Mouse (Mus musculus) ES-E14 (cell line): ENCODE data around the gene Tbxas1.

Experiments
- HCFC1 ChIP-seq: IDR thresholded peaks from 2 replicates; pipeline ENCODE4 v1.6.1; 2012; ENCODE audit warnings: low read length, inconsistent platforms, borderline replicate concordance; ENCODE audit not compliant: insufficient read depth
- MAFK ChIP-seq: IDR thresholded peaks from 2 replicates; pipeline ENCODE4 v1.6.1; 2014; ENCODE audit warnings: mild to moderate bottlenecking, low read depth, low read length, inconsistent platforms; ENCODE audit not compliant: insufficient read depth
- ZC3H11A ChIP-seq: IDR thresholded peaks from 2 replicates; pipeline ENCODE4 v1.6.1; 2012; ENCODE audit warnings: low read depth, mild to moderate bottlenecking, inconsistent platforms, low read length, borderline replicate concordance
- ZNF384 ChIP-seq: IDR thresholded peaks from 2 replicates; pipeline ENCODE4 v1.6.1; 2012; ENCODE audit warnings: low read depth, low read length, inconsistent platforms

- TF ChIP-seq MAFK (no peak), ZNF384 (no peak), HCFC1 (no peak), ZC3H11A (no peak)
These were observed 82.0 kb downstream of the Tbxas1 start for GRCm38 (mm10) chr6:38957246-38957645.
